Mouse (Mus musculus): Measurements from ENCODE around the gene Fgfr2.

DNA sequence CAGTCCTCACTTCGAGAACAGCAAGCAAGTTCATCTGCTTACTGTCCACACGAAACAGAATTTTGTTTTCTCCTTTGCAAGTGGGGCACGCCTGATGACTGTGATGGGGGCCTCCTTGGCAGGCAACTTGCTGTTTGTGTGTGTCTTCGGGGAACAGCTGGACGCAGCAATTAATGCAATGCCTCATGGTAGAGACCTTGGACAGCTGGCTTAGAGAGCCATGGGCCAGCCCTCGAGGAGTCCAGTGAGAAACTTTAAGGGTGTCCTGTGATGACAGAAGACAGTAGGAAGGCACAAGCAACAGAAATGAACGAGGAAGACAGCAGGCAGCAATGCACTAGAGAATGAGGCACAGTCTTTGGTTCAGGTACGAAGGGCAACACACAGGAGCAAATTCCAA lies 852.8 kb downstream of the Fgfr2 start:
- TF ChIP-seq MYOD1 (IDR thresholded peaks at IDR 0.05; ENCODE audit: control insufficient read depth in 1 of 3, insufficient read length in 2 of 3, low read depth in 2 of 3) = no peak
- TF ChIP-seq MAX (IDR thresholded peaks at IDR 0.05; ENCODE audit: low read depth) = no peak
- TF ChIP-seq POLR2A (IDR thresholded peaks at IDR 0.05; ENCODE audit: insufficient read length, low read depth) = no peak
- TF ChIP-seq MYOG (IDR thresholded peaks at IDR 0.05; ENCODE audit: control insufficient read depth in 1 of 3, insufficient read depth in 1 of 3, insufficient read length in 2 of 3, low read depth in 2 of 3) = no peak
- no peak for TF ChIP-seq POLR2AphosphoS2 (IDR thresholded peaks at IDR 0.05; ENCODE audit: insufficient read length, low read depth)
- TF ChIP-seq REST (IDR thresholded peaks at IDR 0.05; ENCODE audit: insufficient read depth, insufficient read length) = no peak
- TF ChIP-seq USF1 (IDR thresholded peaks at IDR 0.05; ENCODE audit: low read depth) = no peak
- no peak for TF ChIP-seq TCF3 (IDR thresholded peaks at IDR 0.05; ENCODE audit: insufficient read length, low read depth)
- TF ChIP-seq TCF12 (IDR thresholded peaks at IDR 0.05; ENCODE audit: insufficient read depth, poor library complexity, severe bottlenecking) = no peak
